24 mouse cellular contexts compared by ENCODE assay signal in genomic region chr11:64085888-64086287, GRCm38 (mm10). TPM values are rescaled to one million over a fixed set of nuclear protein-coding genes. Genes with fewer than 3 reads are reported as not detected.
DNase-seq lines count a peak whose midpoint lies in the region.
"Had no signal": no experiment of that assay in that cellular context is flagged by ENCODE, and none has a peak within 500 bp of the region (broad histone marks: within the 10 kb centered on the region; RNA-seq: fewer than 3 reads in every experiment).

No protein-coding gene starts in this region.

- no peaks in the 10 kb centered on the region for H3K9me3 ChIP-seq in heart, embryonic 10.5 days
- H3K9me3 ChIP-seq: heart, embryonic 12.5 days; liver, embryonic 12.5 days; midbrain, embryonic 13.5 days had no signal

- peak; percentile 13 for DNase-seq in heart, embryonic 10.5 days (ENCODE audit: low spot score)
- DNase-seq in heart, adult 9 months (ENCODE audit: low spot score in 2 of 2), result no peak
- DNase-seq in CD4-positive helper T cell, adult 2 months (ENCODE audit: low read depth, low spot score), result peak; percentile 45
- DNase-seq in induced T-regulatory cell, adult 2 months (ENCODE audit: low read depth), result peak; percentile 31
- peak; percentile 11 for DNase-seq in thymus, postnatal 4 days
- DNase-seq in urinary bladder, adult 18-20 months (ENCODE audit: low spot score in 2 of 2), result no peak
- DNase-seq in layer of hippocampus, postnatal 14 days (ENCODE audit: low spot score in 2 of 2), result no peak
- DNase-seq: adrenal gland, postnatal 14 days; cerebellum, adult 11 months; cerebellum, adult 9-10 months; cerebellum, postnatal 36 days; gastrocnemius, postnatal 14 days; kidney, adult 18-20 months; kidney, postnatal 36 days; layer of hippocampus, postnatal 36 days; left cerebral cortex, postnatal 4 days; liver, postnatal 0 days; lung, postnatal 4 days; right cerebral cortex, postnatal 4 days had no signal

- 77% methylated on average over 5 of the region's 5 CpGs for WGBS in heart, embryonic 10.5 days

- H3K4me3 ChIP-seq in heart, embryonic 10.5 days, result no peak overlapping the region
- H3K4me3 ChIP-seq: heart, embryonic 12.5 days; liver, embryonic 12.5 days; midbrain, embryonic 13.5 days had no signal

- no peaks in the 10 kb centered on the region for H3K27me3 ChIP-seq in heart, embryonic 10.5 days (ENCODE audit: insufficient read depth, poor library complexity, severe bottlenecking)
- H3K27me3 ChIP-seq: liver, embryonic 12.5 days; midbrain, embryonic 13.5 days had no signal

- H3K27ac ChIP-seq in heart, embryonic 10.5 days, result no peak overlapping the region
- H3K27ac ChIP-seq: hindbrain, embryonic 14.5 days; liver, embryonic 12.5 days; midbrain, embryonic 13.5 days; stomach, postnatal 0 days had no signal

- H3K36me3 ChIP-seq in heart, embryonic 10.5 days, result peaks cover 12% of the 10 kb centered on the region

- H3K4me1 ChIP-seq in heart, embryonic 10.5 days, result no peaks in the 10 kb centered on the region
- H3K4me1 ChIP-seq: heart, embryonic 12.5 days; liver, embryonic 12.5 days had no signal

RNA-seq across cellular contexts. Expression of gene Cox10, which starts 6.6 kb away (rescaled TPM):
- polyA plus RNA-seq in heart, embryonic 10.5 days (2016; fragmentation: Nextera tagmentation; extraction: Ambion mirVana), result 33.8 and 37.8 TPM in 2 replicates
- total RNA-seq in layer of hippocampus, postnatal 14 days (2021), result 10 to 100 TPM; 23.5 to 25.8 TPM

Comparison
In these comparisons a context has a peak if more than half of its experiments do, and no peak if none do; other contexts are left out.
1. DNase-seq: peak in heart, embryonic 10.5 days (single experiment), CD4-positive helper T cell, adult 2 months (single experiment), induced T-regulatory cell, adult 2 months (single experiment) and thymus, postnatal 4 days (single experiment); none in heart, adult 9 months (0 of 2), urinary bladder, adult 18-20 months (0 of 2) and layer of hippocampus, postnatal 14 days (0 of 2).